Mouse (Mus musculus): ENCODE data around the gene Fam163a. TPM values are rescaled to one million over a fixed set of nuclear protein-coding genes. Genes with fewer than 3 reads are reported as not detected.

The Fam163a gene
- polyA plus RNA-seq, 1 experiment from 2014 or later = 5.2 TPM

GRCm38 (mm10) chr1:156221327-156221726 lies 16.5 kb upstream of the Fam163a start:
- no peak for ATAC-seq (ENCODE audit: low FRiP score)
- Histone ChIP-seq H3K4me2 (no peak overlapping the region), H3K4me1 (peaks cover 14% of the 10 kb centered on the region), H3K27ac (replicated peaks) (no peak overlapping the region), H3K9me3 (replicated peaks) (no peaks in the 10 kb centered on the region), H3K4me3 (replicated peaks) (no peak overlapping the region), H3K36me3 (no peaks in the 10 kb centered on the region), H3K9ac (replicated peaks) (no peak overlapping the region), H3K27me3 (replicated peaks) (no peaks in the 10 kb centered on the region)
- WGBS = 43% methylated on average over 2 of the region's 2 CpGs

GRCm38 (mm10) chr1:156218573-156218972 lies 13.7 kb upstream of the Fam163a start:
- peaks cover 18% of the 10 kb centered on the region for H3K4me1 ChIP-seq
- H3K36me3 ChIP-seq = no peaks in the 10 kb centered on the region
- WGBS = 91% methylated on average over 2 of the region's 2 CpGs
- H3K4me3 ChIP-seq (replicated peaks) = no peak overlapping the region
- no peak overlapping the region for H3K27ac ChIP-seq (replicated peaks)
- no peak overlapping the region for H3K9ac ChIP-seq (replicated peaks)
- ATAC-seq (ENCODE audit: low FRiP score) = no peak
- H3K9me3 ChIP-seq (replicated peaks) = no peaks in the 10 kb centered on the region
- H3K27me3 ChIP-seq (replicated peaks) = no peaks in the 10 kb centered on the region
- H3K4me2 ChIP-seq = no peak overlapping the region

GRCm38 (mm10) chr1:156217941-156218340 lies 13.1 kb upstream of the Fam163a start:
- Histone ChIP-seq H3K9me3 (replicated peaks) (no peaks in the 10 kb centered on the region), H3K36me3 (no peaks in the 10 kb centered on the region), H3K9ac (replicated peaks) (no peak overlapping the region), H3K4me1 (peaks cover 18% of the 10 kb centered on the region), H3K4me3 (replicated peaks) (no peak overlapping the region), H3K27me3 (replicated peaks) (no peaks in the 10 kb centered on the region), H3K4me2 (no peak overlapping the region), H3K27ac (replicated peaks) (no peak overlapping the region)
- WGBS = 74% methylated on average over 8 of the region's 8 CpGs
- no peak for ATAC-seq (ENCODE audit: low FRiP score)

GRCm38 (mm10) chr1:156217393-156217792 lies 12.6 kb upstream of the Fam163a start:
- 0 out of 2 replicates have a peak, but pooled peaks have one; percentile 22 for ATAC-seq (ENCODE audit: low FRiP score)
- Histone ChIP-seq H3K4me2 (no peak overlapping the region), H3K9me3 (replicated peaks) (no peaks in the 10 kb centered on the region), H3K4me3 (replicated peaks) (no peak overlapping the region), H3K4me1 (peaks cover 12% of the 10 kb centered on the region), H3K36me3 (no peaks in the 10 kb centered on the region), H3K9ac (replicated peaks) (no peak overlapping the region), H3K27ac (replicated peaks) (no peak overlapping the region), H3K27me3 (replicated peaks) (no peaks in the 10 kb centered on the region)
- WGBS = 59% methylated on average over 3 of the region's 3 CpGs

- no peak overlapping the region for H3K4me2 ChIP-seq
These were observed 11.4 kb upstream of the Fam163a start for GRCm38 (mm10) chr1:156216249-156216648.

GRCm38 (mm10) chr1:156214651-156215050 lies 9.8 kb upstream of the Fam163a start:
- no peak overlapping the region for H3K27ac ChIP-seq (replicated peaks)
- H3K27me3 ChIP-seq (replicated peaks) = no peaks in the 10 kb centered on the region
- H3K4me3 ChIP-seq (replicated peaks) = no peak overlapping the region
- no peaks in the 10 kb centered on the region for H3K36me3 ChIP-seq
- no peaks in the 10 kb centered on the region for H3K9me3 ChIP-seq (replicated peaks)
- no peak overlapping the region for H3K4me2 ChIP-seq
- no peak overlapping the region for H3K9ac ChIP-seq (replicated peaks)
- 86% methylated on average over 8 of the region's 8 CpGs for WGBS
- no peak for ATAC-seq (ENCODE audit: low FRiP score)
- peaks cover 9% of the 10 kb centered on the region; the same call in 1 of the 2 replicates for H3K4me1 ChIP-seq

More at GRCm38 (mm10) chr1:156216249-156216648, 11.4 kb upstream of the Fam163a start:
- WGBS = 58% methylated on average over 4 of the region's 4 CpGs
- Histone ChIP-seq H3K9me3 (replicated peaks) (no peaks in the 10 kb centered on the region), H3K27me3 (replicated peaks) (no peaks in the 10 kb centered on the region), H3K9ac (replicated peaks) (no peak overlapping the region), H3K36me3 (no peaks in the 10 kb centered on the region), H3K27ac (replicated peaks) (no peak overlapping the region), H3K4me3 (replicated peaks) (no peak overlapping the region), H3K4me1 (peaks cover 9% of the 10 kb centered on the region; the same call in 1 of the 2 replicates)
- ATAC-seq (ENCODE audit: low FRiP score) = peak; percentile 38

- no peak overlapping the region for H3K27ac ChIP-seq (replicated peaks)
- H3K4me1 ChIP-seq = peaks cover 9% of the 10 kb centered on the region; the same call in 1 of the 2 replicates
- H3K27me3 ChIP-seq (replicated peaks) = no peaks in the 10 kb centered on the region
- no peak overlapping the region for H3K4me3 ChIP-seq (replicated peaks)
- ATAC-seq (ENCODE audit: low FRiP score) = no peak
- WGBS = 90% methylated on average over 5 of the region's 5 CpGs
- H3K4me2 ChIP-seq = no peak overlapping the region
- no peak overlapping the region for H3K9ac ChIP-seq (replicated peaks)
- no peaks in the 10 kb centered on the region for H3K36me3 ChIP-seq
- H3K9me3 ChIP-seq (replicated peaks) = no peaks in the 10 kb centered on the region
These were observed 8.1 kb upstream of the Fam163a start for GRCm38 (mm10) chr1:156212923-156213322.

- WGBS = 55% methylated on average over 6 of the region's 6 CpGs
- no peak overlapping the region for H3K4me3 ChIP-seq (replicated peaks)
- H3K9ac ChIP-seq (replicated peaks) = no peak overlapping the region
- no peaks in the 10 kb centered on the region for H3K9me3 ChIP-seq (replicated peaks)
- H3K27ac ChIP-seq (replicated peaks) = no peak overlapping the region
- H3K27me3 ChIP-seq (replicated peaks) = peaks cover 6% of the 10 kb centered on the region; the same call in 1 of the 2 replicates
- ATAC-seq (ENCODE audit: low FRiP score) = no peak
- H3K36me3 ChIP-seq = no peaks in the 10 kb centered on the region
- H3K4me2 ChIP-seq = no peak overlapping the region
- 0 out of 2 replicates have a peak, but pooled peaks cover 5% of the 10 kb centered on the region for H3K4me1 ChIP-seq
These were observed 7.0 kb upstream of the Fam163a start for GRCm38 (mm10) chr1:156211809-156212317.

- WGBS = 19% methylated on average over 10 of the region's 10 CpGs
- Histone ChIP-seq H3K4me1 (peaks cover 24% of the 10 kb centered on the region), H3K27ac (replicated peaks) (0 out of 2 replicates have a peak overlapping the region, but pooled peaks have one; percentile 28), H3K4me2 (peak overlapping the region; percentile 89), H3K27me3 (replicated peaks) (peaks cover 52% of the 10 kb centered on the region), H3K9ac (replicated peaks) (peak overlapping the region; percentile 55), H3K36me3 (no peaks in the 10 kb centered on the region), H3K4me3 (replicated peaks) (peak overlapping the region; percentile 49), H3K9me3 (replicated peaks) (no peaks in the 10 kb centered on the region)
- 0 out of 2 replicates have a peak, but pooled peaks have one; percentile 16 for ATAC-seq (ENCODE audit: low FRiP score)
These were observed 338 bp upstream of the Fam163a start for GRCm38 (mm10) chr1:156205164-156205563.

GRCm38 (mm10) chr1:156203961-156204655 lies 718 bp downstream of the Fam163a start:
- H3K4me1 ChIP-seq = peaks cover 24% of the 10 kb centered on the region
- peak overlapping the region; percentile 89 for H3K4me2 ChIP-seq
- peaks cover 52% of the 10 kb centered on the region for H3K27me3 ChIP-seq (replicated peaks)
- H3K9me3 ChIP-seq (replicated peaks) = no peaks in the 10 kb centered on the region
- H3K9ac ChIP-seq (replicated peaks) = peak overlapping the region; percentile 55
- H3K27ac ChIP-seq (replicated peaks) = 0 out of 2 replicates have a peak overlapping the region, but pooled peaks have one; percentile 28
- ATAC-seq (ENCODE audit: low FRiP score) = 0 out of 2 replicates have a peak, but pooled peaks have one; percentile 14
- 2% methylated on average over 18 of the region's 18 CpGs for WGBS
- H3K4me3 ChIP-seq (replicated peaks) = peak overlapping the region; percentile 49
- H3K36me3 ChIP-seq = no peaks in the 10 kb centered on the region

- no peaks in the 10 kb centered on the region for H3K9me3 ChIP-seq (replicated peaks)
- H3K4me2 ChIP-seq = no peak overlapping the region
- H3K27me3 ChIP-seq (replicated peaks) = peaks cover 52% of the 10 kb centered on the region
- H3K4me1 ChIP-seq = peaks cover 24% of the 10 kb centered on the region
- no peak overlapping the region for H3K9ac ChIP-seq (replicated peaks)
- H3K36me3 ChIP-seq = no peaks in the 10 kb centered on the region
- no peak overlapping the region for H3K27ac ChIP-seq (replicated peaks)
- ATAC-seq (ENCODE audit: low FRiP score) = no peak
- no peak overlapping the region for H3K4me3 ChIP-seq (replicated peaks)
- 28% methylated on average over 3 of the region's 3 CpGs for WGBS
These were observed 2.2 kb downstream of the Fam163a start for GRCm38 (mm10) chr1:156202661-156203060.

- peaks cover 24% of the 10 kb centered on the region for H3K4me1 ChIP-seq
- H3K4me3 ChIP-seq (replicated peaks) = no peak overlapping the region
- H3K9me3 ChIP-seq (replicated peaks) = no peaks in the 10 kb centered on the region
- no peak overlapping the region for H3K4me2 ChIP-seq
- H3K36me3 ChIP-seq = no peaks in the 10 kb centered on the region
- no peak for ATAC-seq (ENCODE audit: low FRiP score)
- WGBS = 87% methylated on average over 3 of the region's 3 CpGs
- peaks cover 38% of the 10 kb centered on the region for H3K27me3 ChIP-seq (replicated peaks)
- no peak overlapping the region for H3K9ac ChIP-seq (replicated peaks)
- H3K27ac ChIP-seq (replicated peaks) = no peak overlapping the region
These were observed 3.8 kb downstream of the Fam163a start for GRCm38 (mm10) chr1:156201069-156201468.
